Mouse (Mus musculus) embryonic fibroblast, embryonic 13.5 days (primary cell): ENCODE measurements around the gene Cldn34b1. TPM values are rescaled to one million over a fixed set of nuclear protein-coding genes. Genes with fewer than 3 reads are reported as not detected.
"Not testable (repeated sequence)": the region's sequence is repeated elsewhere in the genome, so short reads cannot be mapped to it uniquely, and the experiment has no call there.

Experiments used
- H3K27ac ChIP-seq: 2 replicates; pipeline ENCODE4 v1.5.1; 2012; ENCODE audit warnings: low read length, control low read depth, inconsistent platforms; ENCODE audit not compliant: insufficient read depth
- H3K4me1 ChIP-seq: 2 replicates; pipeline ENCODE4 v1.6.1; 2011; ENCODE audit warnings: low read length; ENCODE audit not compliant: control insufficient read depth, insufficient read depth
- H3K4me3 ChIP-seq: 2 replicates; pipeline ENCODE4 v1.5.1; 2011; ENCODE audit warnings: mild to moderate bottlenecking, control low read depth, low read length; ENCODE audit not compliant: insufficient read depth
- polyA plus RNA-seq: library from polyadenylated mRNA; stranded (reverse); fragments of >200 nt; gene quantifications from 2 replicates; pipeline ENCODE4 v1.2.4, GENCODE M21; 2011; ENCODE audit warnings: low read depth; ENCODE audit not compliant: missing spikeins, insufficient read length

Gene Cldn34b1
- polyA plus RNA-seq, result not detected in 2 replicates

- not testable (repeated sequence) for H3K4me3 ChIP-seq, H3K4me1 ChIP-seq, H3K27ac ChIP-seq
Measured at GRCm38 (mm10) chrX:154890167-154890566, at the start of gene Cldn34b1. Gene Cldn34b1 (minus strand): TSS chrX:154890267.

DNA sequence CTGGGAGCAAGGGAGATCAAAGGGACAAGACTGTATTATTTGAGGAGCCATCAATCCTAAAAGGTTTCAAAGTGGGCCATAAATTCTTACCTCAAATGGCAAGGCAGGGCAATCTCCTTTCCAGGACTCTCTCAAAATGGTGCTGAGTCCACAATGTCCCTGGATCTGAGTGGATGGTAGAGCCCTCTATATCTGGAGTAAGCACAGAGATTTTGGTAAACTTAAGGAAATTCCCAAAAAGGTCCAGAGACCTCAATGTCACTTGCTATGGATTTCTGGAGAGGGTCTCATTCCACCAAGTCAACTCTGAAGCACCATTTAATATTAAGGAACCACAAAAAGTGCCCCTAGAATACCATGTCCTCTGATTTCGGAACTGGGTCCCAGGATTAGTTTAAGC lies 45.8 kb upstream of the Cldn34b1 start, which contains the start of gene Magea6:
Gene Magea6 (minus strand): TSS at position 101 of the 400 bp plus-strand sequence.
- not testable (repeated sequence) for H3K27ac ChIP-seq, H3K4me3 ChIP-seq, H3K4me1 ChIP-seq

Other genes starting within 250 kb of the Cldn34b1 start
- not detected in 2 replicates for gene Magea6, start 45.7 kb upstream of the Cldn34b1 start, polyA plus RNA-seq
- gene Magea3, start 59.2 kb upstream of the Cldn34b1 start, polyA plus RNA-seq, result not detected in 2 replicates
- not detected in 2 replicates for gene Magea8, start 105.6 kb upstream of the Cldn34b1 start, polyA plus RNA-seq
- not detected in 2 replicates for gene Magea5, start 172.9 kb upstream of the Cldn34b1 start, polyA plus RNA-seq
- not detected in 2 replicates for gene Magea1, start 199.5 kb upstream of the Cldn34b1 start, polyA plus RNA-seq
- not detected in 2 replicates for gene Magea2, start 203.4 kb upstream of the Cldn34b1 start, polyA plus RNA-seq
- gene Cldn34b2, start 238.1 kb upstream of the Cldn34b1 start, polyA plus RNA-seq, result not detected in 2 replicates